Mouse (Mus musculus) hindbrain, embryonic 12.5 days (tissue): ENCODE measurements around the gene Snrpd2. TPM values are rescaled to one million over a fixed set of nuclear protein-coding genes. Genes with fewer than 3 reads are reported as not detected.

Experiments
- ATAC-seq: fragments of 200-750 bp; cut with Nextera tagmentation; 2 replicates; pipeline ENCODE4 v1.8.0; 2017; ENCODE audit warnings: moderate TSS enrichment; ENCODE audit not compliant: low FRiP score
- H3K27ac ChIP-seq: fragments of 300-500 bp; sonication (generic); 2 replicates; pipeline ENCODE4 v1.5.1; 2016; ENCODE audit warnings: mild to moderate bottlenecking
- H3K27me3 ChIP-seq: fragments of 300-500 bp; sonication (generic); 2 replicates; pipeline ENCODE4 v1.6.1; 2016; ENCODE audit warnings: mild to moderate bottlenecking
- H3K36me3 ChIP-seq: fragments of 300-500 bp; sonication (generic); 2 replicates; pipeline ENCODE4 v1.6.1; 2016; ENCODE audit warnings: mild to moderate bottlenecking
- H3K4me1 ChIP-seq: fragments of 300-500 bp; sonication (generic); 2 replicates; pipeline ENCODE4 v1.6.1; 2016
- H3K4me2 ChIP-seq: fragments of 300-500 bp; sonication (generic); replicated peaks from 2 replicates; pipeline ENCODE4 v1.6.1; 2016; ENCODE audit warnings: mild to moderate bottlenecking
- H3K4me3 ChIP-seq: fragments of 300-500 bp; sonication (generic); 2 replicates; pipeline ENCODE4 v1.5.1; 2016; ENCODE audit warnings: mild to moderate bottlenecking
- H3K9ac ChIP-seq: fragments of 300-500 bp; sonication (generic); 2 replicates; pipeline ENCODE4 v1.6.1; 2016; ENCODE audit warnings: mild to moderate bottlenecking, moderate library complexity
- H3K9me3 ChIP-seq: fragments of 300-500 bp; sonication (generic); replicated peaks from 2 replicates; pipeline ENCODE4 v1.6.1; 2016; ENCODE audit warnings: mild to moderate bottlenecking
- WGBS: fragments of 180-500 bp; shearing (Covaris S2); methylation state at CpG from one replicate; pipeline ENCODE4 v1.1.7; 2016; 5-methylcytosine and 5-hydroxymethylcytosine counted together
- microRNA counts: library from miRNA; unstranded; fragments of <30 nt; microRNA quantifications from one replicate; lab custom pipeline; 2017
- microRNA-seq: library from miRNA; unstranded; fragments of <30 nt; microRNA quantifications from one replicate; pipeline ENCODE4, GENCODE M21; 2017
- polyA plus RNA-seq: library from polyadenylated mRNA; unstranded; fragments of >200 nt; fragmentation: Nextera tagmentation; extraction: Ambion mirVana; gene quantifications from 2 replicates; pipeline ENCODE4 v1.2.1, GENCODE M21; 2016

Snrpd2 gene
- polyA plus RNA-seq, 1 experiment from 2014 or later: 122 TPM

- H3K4me1 ChIP-seq: peaks cover 30% of the 10 kb centered on the region
- 80% methylated on average over 2 of the region's 2 CpGs for WGBS
- no peak overlapping the region for H3K4me3 ChIP-seq
- H3K9me3 ChIP-seq: no peaks in the 10 kb centered on the region
- H3K27ac ChIP-seq: peak overlapping the region; percentile 58; the same call in 1 of the 2 replicates
- no peak overlapping the region for H3K9ac ChIP-seq
- no peak for ATAC-seq
- no peak overlapping the region for H3K4me2 ChIP-seq
- peaks cover 25% of the 10 kb centered on the region for H3K27me3 ChIP-seq
- H3K36me3 ChIP-seq: peaks cover 40% of the 10 kb centered on the region
Observed at GRCm38 (mm10) chr7:19184250-19184649, 34.7 kb downstream of the Snrpd2 start.

- 71% methylated on average over 6 of the region's 6 CpGs for WGBS
- Histone ChIP-seq H3K9ac (no peak overlapping the region), H3K4me1 (peaks cover 25% of the 10 kb centered on the region), H3K4me3 (no peak overlapping the region), H3K36me3 (peaks cover 41% of the 10 kb centered on the region), H3K27ac (peak overlapping the region; percentile 58), H3K9me3 (no peaks in the 10 kb centered on the region), H3K27me3 (peaks cover 20% of the 10 kb centered on the region), H3K4me2 (0 out of 2 replicates have a peak overlapping the region, but pooled peaks have one; percentile 3)
- peak; percentile 46; the same call in 1 of the 2 replicates for ATAC-seq
Observed at GRCm38 (mm10) chr7:19184758-19185157, 35.2 kb downstream of the Snrpd2 start.

GRCm38 (mm10) chr7:19194676-19195075, 45.2 kb downstream of the Snrpd2 start:
- Histone ChIP-seq H3K4me3 (no peak overlapping the region), H3K27ac (no peak overlapping the region), H3K36me3 (peaks cover 82% of the 10 kb centered on the region), H3K9ac (no peak overlapping the region), H3K27me3 (no peaks in the 10 kb centered on the region), H3K4me2 (no peak overlapping the region), H3K9me3 (peaks cover 4% of the 10 kb centered on the region; the same call in 1 of the 2 replicates), H3K4me1 (no peaks in the 10 kb centered on the region)
- no peak for ATAC-seq
- 93% methylated on average over 4 of the region's 4 CpGs for WGBS

GRCm38 (mm10) chr7:19196676-19197075, 47.2 kb downstream of the Snrpd2 start:
- WGBS: 68% methylated on average over 6 of the region's 6 CpGs
- no peak for ATAC-seq
- no peak overlapping the region for H3K4me3 ChIP-seq
- H3K27me3 ChIP-seq: no peaks in the 10 kb centered on the region
- no peak overlapping the region for H3K27ac ChIP-seq
- peaks cover 4% of the 10 kb centered on the region; the same call in 1 of the 2 replicates for H3K9me3 ChIP-seq
- H3K36me3 ChIP-seq: peaks cover 81% of the 10 kb centered on the region
- H3K4me2 ChIP-seq: no peak overlapping the region
- H3K9ac ChIP-seq: no peak overlapping the region
- H3K4me1 ChIP-seq: no peaks in the 10 kb centered on the region

GRCm38 (mm10) chr7:19197985-19198384, 48.5 kb downstream of the Snrpd2 start:
- Histone ChIP-seq H3K4me2 (no peak overlapping the region), H3K27ac (no peak overlapping the region), H3K27me3 (no peaks in the 10 kb centered on the region), H3K4me1 (no peaks in the 10 kb centered on the region), H3K9ac (no peak overlapping the region), H3K4me3 (no peak overlapping the region), H3K9me3 (peaks cover 4% of the 10 kb centered on the region; the same call in 1 of the 2 replicates), H3K36me3 (peaks cover 69% of the 10 kb centered on the region)
- WGBS: 21% methylated on average over 2 of the region's 2 CpGs
- ATAC-seq: no peak

- Histone ChIP-seq H3K36me3 (peaks cover 65% of the 10 kb centered on the region), H3K9ac (no peak overlapping the region), H3K27ac (no peak overlapping the region), H3K4me2 (no peak overlapping the region), H3K27me3 (no peaks in the 10 kb centered on the region), H3K9me3 (no peaks in the 10 kb centered on the region), H3K4me3 (no peak overlapping the region), H3K4me1 (no peaks in the 10 kb centered on the region)
- peak; percentile 54 for ATAC-seq
- WGBS: 73% methylated on average over 12 of the region's 15 CpGs
Observed at GRCm38 (mm10) chr7:19201660-19202059, 52.1 kb downstream of the Snrpd2 start.

- no peaks in the 10 kb centered on the region for H3K4me1 ChIP-seq
- no peak overlapping the region for H3K27ac ChIP-seq
- no peak overlapping the region for H3K4me3 ChIP-seq
- 59% methylated on average over 15 of the region's 15 CpGs for WGBS
- H3K9ac ChIP-seq: no peak overlapping the region
- H3K36me3 ChIP-seq: peaks cover 62% of the 10 kb centered on the region
- ATAC-seq: 0 out of 2 replicates have a peak, but pooled peaks have one; percentile 14
- no peak overlapping the region for H3K4me2 ChIP-seq
- H3K9me3 ChIP-seq: no peaks in the 10 kb centered on the region
- H3K27me3 ChIP-seq: no peaks in the 10 kb centered on the region
Observed at GRCm38 (mm10) chr7:19202065-19202850, 52.7 kb downstream of the Snrpd2 start.

MicroRNAs encoded within 50 kb of the gene (microRNA counts, 519-probe panel; counts per million panel counts)
- 470 counts per million, percentile 58 among the panel's probes with 10 or more counts for microRNA mmu-miR-330 (lab: Ali Mortazavi, UCI)

Small RNAs within 50 kb of the gene (microRNA-seq; reads per million reads assigned to microRNA genes)
- 442 reads per million, percentile 65 among the genes with 10 or more reads in this experiment for gene Mir330

Other genes with a start within 250 kb of the Snrpd2 start
- 28.8 and 31.9 TPM in 2 replicates for gene Ccdc61, start 239.3 kb upstream of the Snrpd2 start, polyA plus RNA-seq
- 11.2 and 12.5 TPM in 2 replicates for gene Nova2, start 223.8 kb upstream of the Snrpd2 start, polyA plus RNA-seq
- 0.29 and 0.37 TPM in 2 replicates for gene Nanos2, start 162.3 kb upstream of the Snrpd2 start, polyA plus RNA-seq
- 6.8 and 6.9 TPM in 2 replicates for gene Mypop, start 158.5 kb upstream of the Snrpd2 start, polyA plus RNA-seq
- gene Irf2bp1, start 145.7 kb upstream of the Snrpd2 start, polyA plus RNA-seq: 44.0 and 47.4 TPM in 2 replicates
- gene Foxa3, start 126.2 kb upstream of the Snrpd2 start, polyA plus RNA-seq: 0.10 and 0.73 TPM in 2 replicates
- gene Sympk, start 125.3 kb upstream of the Snrpd2 start, polyA plus RNA-seq: 47.0 and 50.8 TPM in 2 replicates
- not detected in 2 replicates for gene Rsph6a, start 95.0 kb upstream of the Snrpd2 start, polyA plus RNA-seq
- 20.1 and 23.6 TPM in 2 replicates for gene Dmwd, start 73.5 kb upstream of the Snrpd2 start, polyA plus RNA-seq
- 13.4 and 14.6 TPM in 2 replicates for gene Dmpk, start 65.9 kb upstream of the Snrpd2 start, polyA plus RNA-seq
- 9.1 and 9.7 TPM in 2 replicates for gene Six5, start 55.1 kb upstream of the Snrpd2 start, polyA plus RNA-seq
- gene Gm4969, start 31.4 kb upstream of the Snrpd2 start, polyA plus RNA-seq: 1.8 TPM in 2 replicates
- gene Fbxo46, start 29.9 kb upstream of the Snrpd2 start, polyA plus RNA-seq: 20.9 TPM in 2 replicates
- gene Qpctl, start 431 bp upstream of the Snrpd2 start, polyA plus RNA-seq: 21.2 and 22.8 TPM in 2 replicates
- 1.4 and 2.0 TPM in 2 replicates for gene Gipr, start 16.4 kb downstream of the Snrpd2 start, polyA plus RNA-seq
- gene Eml2, start 26.7 kb downstream of the Snrpd2 start, polyA plus RNA-seq: 6.1 and 7.2 TPM in 2 replicates
- gene Gpr4, start 62.8 kb downstream of the Snrpd2 start, polyA plus RNA-seq: 2.2 and 2.4 TPM in 2 replicates
- gene Opa3, start 78.6 kb downstream of the Snrpd2 start, polyA plus RNA-seq: 41.1 and 41.7 TPM in 2 replicates
- 52.7 and 60.3 TPM in 2 replicates for gene Vasp, start 122.1 kb downstream of the Snrpd2 start, polyA plus RNA-seq
- gene Ppm1n, start 130.3 kb downstream of the Snrpd2 start, polyA plus RNA-seq: 0.17 TPM in 1 of 2 replicates, not detected in the other
- gene Rtn2, start 132.9 kb downstream of the Snrpd2 start, polyA plus RNA-seq: 67.8 and 68.0 TPM in 2 replicates
- gene Fosb, start 160.3 kb downstream of the Snrpd2 start, polyA plus RNA-seq: 0.10 TPM in 1 of 2 replicates, not detected in the other
- gene Ercc1, start 195.1 kb downstream of the Snrpd2 start, polyA plus RNA-seq: 95.6 and 96.8 TPM in 2 replicates
- gene Cd3eap, start 209.8 kb downstream of the Snrpd2 start, polyA plus RNA-seq: 17.3 and 20.4 TPM in 2 replicates
- 4.7 and 5.5 TPM in 2 replicates for gene Ppp1r13l, start 210.0 kb downstream of the Snrpd2 start, polyA plus RNA-seq
- gene Ercc2, start 232.3 kb downstream of the Snrpd2 start, polyA plus RNA-seq: 21.3 and 24.6 TPM in 2 replicates